Mouse (Mus musculus): ENCODE measurements around the gene Rexo2. TPM values are rescaled to one million over a fixed set of nuclear protein-coding genes. Genes with fewer than 3 reads are reported as not detected.

Gene Rexo2
- total and polyA plus RNA-seq, 3 experiments = 226 to 280 (median 259) TPM

- no peak overlapping the region for H3K4me3 ChIP-seq (ENCODE audit: low read depth, low read length)
- peaks cover 33% of the 10 kb centered on the region for H3K36me3 ChIP-seq (replicated peaks)
- H3K4me1 ChIP-seq (ENCODE audit: insufficient read depth, low read depth, low read length) = peaks cover 5% of the 10 kb centered on the region; the same call in 1 of the 2 replicates
- no peaks in the 10 kb centered on the region for H3K27me3 ChIP-seq (ENCODE audit: insufficient read depth, low read length)
- TF ChIP-seq GATA2 (IDR thresholded peaks at IDR 0.05; ENCODE audit: borderline replicate concordance, low read depth, low read length) (no peak), GATA1 (IDR thresholded peaks at IDR 0.05; ENCODE audit: borderline replicate concordance, low read length) (no peak), CTCF (IDR thresholded peaks at IDR 0.05; ENCODE audit: low read depth, low read length) (no peak), TAL1 (conservative IDR thresholded peaks at IDR 0.05; ENCODE audit: low read depth, low read length) (no peak), POLR2AphosphoS5 (IDR thresholded peaks at IDR 0.05; ENCODE audit: insufficient replicate concordance, low read depth, low read length) (no peak)
- peaks cover 4% of the 10 kb centered on the region for H3K9me3 ChIP-seq (replicated peaks)
- no peak for DNase-seq (ENCODE audit: low spot score)
- no peak for ATAC-seq (ENCODE audit: extremely low read depth, insufficient number of reproducible peaks, low FRiP score, poor library complexity, severe bottlenecking)
Measured at GRCm38 (mm10) chr9:48460720-48461119, 19.7 kb downstream of the Rexo2 start.

- Histone ChIP-seq H3K4me1 (ENCODE audit: insufficient read depth, low read depth, low read length) (peaks cover 5% of the 10 kb centered on the region; the same call in 1 of the 2 replicates), H3K9me3 (replicated peaks) (no peaks in the 10 kb centered on the region), H3K4me3 (ENCODE audit: low read depth, low read length) (no peak overlapping the region), H3K27me3 (ENCODE audit: insufficient read depth, low read length) (no peaks in the 10 kb centered on the region), H3K36me3 (replicated peaks) (peaks cover 23% of the 10 kb centered on the region)
- no peak for TF ChIP-seq CTCF (IDR thresholded peaks at IDR 0.05; ENCODE audit: low read depth, low read length)
- no peak for TF ChIP-seq POLR2AphosphoS5 (IDR thresholded peaks at IDR 0.05; ENCODE audit: insufficient replicate concordance, low read depth, low read length)
- no peak for TF ChIP-seq GATA2 (IDR thresholded peaks at IDR 0.05; ENCODE audit: borderline replicate concordance, low read depth, low read length)
- TF ChIP-seq TAL1 (conservative IDR thresholded peaks at IDR 0.05; ENCODE audit: low read depth, low read length) = no peak
- no peak for TF ChIP-seq GATA1 (IDR thresholded peaks at IDR 0.05; ENCODE audit: borderline replicate concordance, low read length)
- no peak for DNase-seq (ENCODE audit: low spot score)
- ATAC-seq (ENCODE audit: extremely low read depth, insufficient number of reproducible peaks, low FRiP score, poor library complexity, severe bottlenecking) = no peak
Measured at GRCm38 (mm10) chr9:48459391-48459790, 21.0 kb downstream of the Rexo2 start.

GRCm38 (mm10) chr9:48458879-48459278, 21.5 kb downstream of the Rexo2 start:
- ATAC-seq (ENCODE audit: extremely low read depth, insufficient number of reproducible peaks, low FRiP score, poor library complexity, severe bottlenecking) = no peak
- Histone ChIP-seq H3K4me1 (ENCODE audit: insufficient read depth, low read depth, low read length) (peaks cover 5% of the 10 kb centered on the region; the same call in 1 of the 2 replicates), H3K27me3 (ENCODE audit: insufficient read depth, low read length) (no peaks in the 10 kb centered on the region), H3K9me3 (replicated peaks) (no peaks in the 10 kb centered on the region), H3K36me3 (replicated peaks) (peaks cover 20% of the 10 kb centered on the region), H3K4me3 (ENCODE audit: low read depth, low read length) (no peak overlapping the region)
- DNase-seq (ENCODE audit: low spot score) = no peak
- no peak for TF ChIP-seq GATA1 (IDR thresholded peaks at IDR 0.05; ENCODE audit: borderline replicate concordance, low read length)
- TF ChIP-seq GATA2 (IDR thresholded peaks at IDR 0.05; ENCODE audit: borderline replicate concordance, low read depth, low read length) = no peak
- no peak for TF ChIP-seq TAL1 (conservative IDR thresholded peaks at IDR 0.05; ENCODE audit: low read depth, low read length)
- TF ChIP-seq CTCF (IDR thresholded peaks at IDR 0.05; ENCODE audit: low read depth, low read length) = 0 out of 2 replicates have a peak, but pooled peaks have one; percentile 28
- TF ChIP-seq POLR2AphosphoS5 (IDR thresholded peaks at IDR 0.05; ENCODE audit: insufficient replicate concordance, low read depth, low read length) = no peak

- no peaks in the 10 kb centered on the region for H3K9me3 ChIP-seq (replicated peaks)
- DNase-seq (ENCODE audit: low spot score) = no peak
- H3K4me3 ChIP-seq (ENCODE audit: low read depth, low read length) = no peak overlapping the region
- no peaks in the 10 kb centered on the region for H3K4me1 ChIP-seq (ENCODE audit: insufficient read depth, low read depth, low read length)
- no peak for ATAC-seq (ENCODE audit: extremely low read depth, insufficient number of reproducible peaks, low FRiP score, poor library complexity, severe bottlenecking)
- TF ChIP-seq CTCF (IDR thresholded peaks at IDR 0.05; ENCODE audit: low read depth, low read length) (no peak), TAL1 (conservative IDR thresholded peaks at IDR 0.05; ENCODE audit: low read depth, low read length) (no peak), GATA1 (IDR thresholded peaks at IDR 0.05; ENCODE audit: borderline replicate concordance, low read length) (no peak), POLR2AphosphoS5 (IDR thresholded peaks at IDR 0.05; ENCODE audit: insufficient replicate concordance, low read depth, low read length) (no peak), GATA2 (IDR thresholded peaks at IDR 0.05; ENCODE audit: borderline replicate concordance, low read depth, low read length) (no peak)
- no peaks in the 10 kb centered on the region for H3K27me3 ChIP-seq (ENCODE audit: insufficient read depth, low read length)
- peaks cover 13% of the 10 kb centered on the region for H3K36me3 ChIP-seq (replicated peaks)
Measured at GRCm38 (mm10) chr9:48455961-48456360, 24.5 kb downstream of the Rexo2 start.

- ATAC-seq (ENCODE audit: extremely low read depth, insufficient number of reproducible peaks, low FRiP score, poor library complexity, severe bottlenecking) (no peak), DNase-seq (ENCODE audit: low spot score) (no peak)
Measured at GRCm38 (mm10) chr9:48450066-48450465, 30.4 kb downstream of the Rexo2 start.

GRCm38 (mm10) chr9:48447783-48448209, 32.6 kb downstream of the Rexo2 start:
- DNase-seq (ENCODE audit: low spot score) (no peak), ATAC-seq (ENCODE audit: extremely low read depth, insufficient number of reproducible peaks, low FRiP score, poor library complexity, severe bottlenecking) (no peak)
- Histone ChIP-seq H3K27me3 (ENCODE audit: insufficient read depth, low read length) (peaks cover 14% of the 10 kb centered on the region), H3K9me3 (replicated peaks) (no peaks in the 10 kb centered on the region), H3K36me3 (replicated peaks) (no peaks in the 10 kb centered on the region), H3K4me3 (ENCODE audit: low read depth, low read length) (no peak overlapping the region), H3K4me1 (ENCODE audit: insufficient read depth, low read depth, low read length) (peaks cover 4% of the 10 kb centered on the region; the same call in 1 of the 2 replicates)
- TF ChIP-seq CTCF (IDR thresholded peaks at IDR 0.05; ENCODE audit: low read depth, low read length) = peak; percentile 37; the same call in 1 of the 2 replicates
- no peak for TF ChIP-seq POLR2AphosphoS5 (IDR thresholded peaks at IDR 0.05; ENCODE audit: insufficient replicate concordance, low read depth, low read length)

More at GRCm38 (mm10) chr9:48450066-48450465, 30.4 kb downstream of the Rexo2 start:
- Histone ChIP-seq H3K27me3 (ENCODE audit: insufficient read depth, low read length) (peaks cover 10% of the 10 kb centered on the region), H3K9me3 (replicated peaks) (no peaks in the 10 kb centered on the region), H3K4me3 (ENCODE audit: low read depth, low read length) (no peak overlapping the region), H3K36me3 (replicated peaks) (no peaks in the 10 kb centered on the region), H3K4me1 (ENCODE audit: insufficient read depth, low read depth, low read length) (no peaks in the 10 kb centered on the region)
- TF ChIP-seq CTCF (IDR thresholded peaks at IDR 0.05; ENCODE audit: low read depth, low read length) = no peak
- TF ChIP-seq POLR2AphosphoS5 (IDR thresholded peaks at IDR 0.05; ENCODE audit: insufficient replicate concordance, low read depth, low read length) = no peak
- no peak for TF ChIP-seq GATA2 (IDR thresholded peaks at IDR 0.05; ENCODE audit: borderline replicate concordance, low read depth, low read length)
- no peak for TF ChIP-seq GATA1 (IDR thresholded peaks at IDR 0.05; ENCODE audit: borderline replicate concordance, low read length)
- TF ChIP-seq TAL1 (conservative IDR thresholded peaks at IDR 0.05; ENCODE audit: low read depth, low read length) = no peak
